In the genomic region with DNA sequence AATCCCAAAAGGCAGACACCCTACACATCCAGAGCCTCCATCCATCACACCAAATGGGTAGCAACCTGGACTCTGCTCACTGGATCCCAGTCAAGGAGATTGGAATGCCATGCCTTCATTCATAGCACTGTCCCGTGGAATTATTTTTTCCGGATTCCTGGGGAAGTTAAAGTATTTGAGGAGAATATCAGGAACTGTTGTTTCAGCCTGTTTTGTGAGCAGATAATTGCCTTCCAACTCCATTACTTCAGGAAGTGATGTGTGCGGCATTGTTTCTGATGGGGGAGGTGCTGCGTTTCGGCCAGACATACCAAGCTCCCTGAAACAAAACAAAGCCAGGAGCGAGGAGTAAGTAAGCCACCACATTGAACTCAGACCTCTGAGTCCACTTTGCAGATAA, we compare ENCODE assay signal across 13 mouse cellular contexts. TPM values are rescaled to one million over a fixed set of nuclear protein-coding genes. Genes with fewer than 3 reads are reported as not detected.
DNase-seq lines count a peak whose midpoint lies in the region; ATAC-seq and TF ChIP-seq lines count a peak whose summit lies in the region.
"Had no signal": no experiment of that assay in that cellular context is flagged by ENCODE, and none has a peak within 500 bp of the region (broad histone marks: within the 10 kb centered on the region; RNA-seq: fewer than 3 reads in every experiment).

No protein-coding gene starts in this region.

- TF ChIP-seq CTCF in thymus, adult 2 months (IDR thresholded peaks at IDR 0.05; ENCODE audit: borderline replicate concordance, control insufficient read depth, extremely low read depth, insufficient read depth, low read length, poor library complexity), result no peak

- H3K9ac ChIP-seq in heart, embryonic 15.5 days, result no peak overlapping the region
- H3K9ac ChIP-seq in hindbrain, embryonic 11.5 days (ENCODE audit: low read depth, low read length), result no peak overlapping the region
- H3K9ac ChIP-seq: hindbrain, embryonic 14.5 days; liver, postnatal 0 days; neural tube, embryonic 12.5 days had no signal

- H3K4me2 ChIP-seq in heart, embryonic 15.5 days, result no peak overlapping the region
- H3K4me2 ChIP-seq in hindbrain, embryonic 11.5 days (replicated peaks; ENCODE audit: low read depth, low read length), result no peak overlapping the region
- H3K4me2 ChIP-seq: hindbrain, embryonic 14.5 days; neural tube, embryonic 12.5 days had no signal

- no peak for TF ChIP-seq POLR2A in thymus, adult 2 months (IDR thresholded peaks at IDR 0.05; ENCODE audit: control insufficient read depth, extremely low read depth, insufficient read depth, low read length, poor library complexity)

- peak overlapping the region; percentile 38 for H3K27ac ChIP-seq in heart, embryonic 15.5 days
- no peak overlapping the region for H3K27ac ChIP-seq in hindbrain, embryonic 11.5 days (ENCODE audit: low read depth, low read length)
- no peak overlapping the region for H3K27ac ChIP-seq in thymus, adult 2 months (ENCODE audit: control insufficient read depth, insufficient read depth, low read length)
- H3K27ac ChIP-seq: hindbrain, embryonic 14.5 days; neural tube, embryonic 12.5 days had no signal

- no peaks in the 10 kb centered on the region for H3K27me3 ChIP-seq in heart, embryonic 15.5 days
- no peaks in the 10 kb centered on the region for H3K27me3 ChIP-seq in hindbrain, embryonic 11.5 days (ENCODE audit: control insufficient read depth, insufficient read depth, low read length)
- H3K27me3 ChIP-seq in thymus, adult 2 months (ENCODE audit: control insufficient read depth, insufficient read depth, low read length), result no peaks in the 10 kb centered on the region; the same call in 1 of the 2 replicates
- H3K27me3 ChIP-seq: neural tube, embryonic 12.5 days had no signal

- WGBS in heart, embryonic 15.5 days, result 34% methylated on average over 6 of the region's 6 CpGs
- WGBS in hindbrain, embryonic 11.5 days, result 58% methylated on average over 6 of the region's 6 CpGs
- WGBS in thymus, adult 2 months, result 27% methylated on average over 6 of the region's 6 CpGs

- H3K4me3 ChIP-seq in heart, embryonic 15.5 days, result no peak overlapping the region
- no peak overlapping the region for H3K4me3 ChIP-seq in hindbrain, embryonic 11.5 days (ENCODE audit: low read depth, low read length)
- H3K4me3 ChIP-seq in thymus, adult 2 months (ENCODE audit: control insufficient read depth, insufficient read depth, low read length), result no peak overlapping the region
- H3K4me3 ChIP-seq: erythroblast, embryonic 14.5 days; neural tube, embryonic 12.5 days had no signal

- H3K4me1 ChIP-seq in heart, embryonic 15.5 days (replicated peaks), result peaks cover 7% of the 10 kb centered on the region; the same call in 1 of the 2 replicates
- no peaks in the 10 kb centered on the region for H3K4me1 ChIP-seq in hindbrain, embryonic 11.5 days (replicated peaks; ENCODE audit: control insufficient read depth, insufficient read depth, low read length)
- no peaks in the 10 kb centered on the region for H3K4me1 ChIP-seq in thymus, adult 2 months (replicated peaks; ENCODE audit: control insufficient read depth, insufficient read depth, low read length)
- H3K4me1 ChIP-seq: neural tube, embryonic 12.5 days had no signal

- no peaks in the 10 kb centered on the region for H3K36me3 ChIP-seq in heart, embryonic 15.5 days
- H3K36me3 ChIP-seq in hindbrain, embryonic 11.5 days (ENCODE audit: control insufficient read depth, insufficient read depth, low read length), result no peaks in the 10 kb centered on the region
- no peaks in the 10 kb centered on the region for H3K36me3 ChIP-seq in thymus, adult 2 months (ENCODE audit: control insufficient read depth, insufficient read depth, low read length)
- H3K36me3 ChIP-seq: neural tube, embryonic 12.5 days had no signal

- peak; percentile 73 for DNase-seq in Muller cell, postnatal 12 days (ENCODE audit: inconsistent ontology term)
- peak; percentile 31 for DNase-seq in embryo, embryonic 10.5 days (ENCODE audit: low spot score)
- peak; percentile 35 to 65 for DNase-seq in kidney, postnatal 36 days
- no peak for DNase-seq in hindbrain, embryonic 11.5 days (ENCODE audit: low spot score)
- DNase-seq in thymus, adult 2 months, result no peak
- no peak for DNase-seq in left cerebral cortex, adult 8-10 months (ENCODE audit: low spot score in 2 of 2)
- DNase-seq: cerebellum, adult 18-20 months; liver, postnatal 0 days; thymus, postnatal 4 days had no signal

- ATAC-seq in heart, embryonic 15.5 days (replicated peaks; ENCODE audit: insufficient number of reproducible peaks, insufficient read depth, low FRiP score, low read depth), result peak; percentile 72
- no peak for ATAC-seq in hindbrain, embryonic 11.5 days (ENCODE audit: low FRiP score)
- ATAC-seq: liver, postnatal 0 days had no signal

- H3K9me3 ChIP-seq in heart, embryonic 15.5 days (replicated peaks), result no peaks in the 10 kb centered on the region
- no peaks in the 10 kb centered on the region for H3K9me3 ChIP-seq in hindbrain, embryonic 11.5 days (ENCODE audit: control insufficient read depth, low read length)
- H3K9me3 ChIP-seq: neural tube, embryonic 12.5 days had no signal

RNA-seq across cellular contexts. Expression of a gene that starts 41.8 kb away (rescaled TPM):
- 16.6 and 17.3 TPM in 2 replicates for polyA plus RNA-seq in heart, embryonic 15.5 days (2015; fragmentation: Nextera tagmentation; extraction: Ambion mirVana)
- polyA plus RNA-seq in hindbrain, embryonic 11.5 days (2014; fragmentation: Nextera tagmentation; extraction: Ambion mirVana), result 24.1 and 28.1 TPM in 2 replicates
- polyA plus RNA-seq in thymus, adult 2 months (2012; rRNA removed), result 2.7 and 3.5 TPM in 2 replicates
- total RNA-seq in left cerebral cortex, adult 8-10 months (2022), result 10 to 100 TPM; 10.4 to 13.1 (median 11.9) TPM

Comparison
In these comparisons a context has a peak if more than half of its experiments do, and no peak if none do; other contexts are left out.
1. DNase-seq: peak in Muller cell, postnatal 12 days (single experiment), embryo, embryonic 10.5 days (single experiment) and kidney, postnatal 36 days (2 of 2); none in hindbrain, embryonic 11.5 days (single experiment), thymus, adult 2 months (single experiment) and left cerebral cortex, adult 8-10 months (0 of 2).